Mouse (Mus musculus): ENCODE data around the gene Tpgs1. TPM values are rescaled to one million over a fixed set of nuclear protein-coding genes. Genes with fewer than 3 reads are reported as not detected.

Gene Tpgs1
- total and polyA plus RNA-seq, 3 experiments: 23.5 to 48.0 TPM; not detected in 1

GRCm38 (mm10) chr10:79673054-79673453 is 3.9 kb downstream of the Tpgs1 start:
- Histone ChIP-seq H3K27me3 (ENCODE audit: control insufficient read depth in 1 of 2, insufficient read depth in 2 of 2, low read length in 2 of 2) (no peaks in the 10 kb centered on the region), H3K36me3 (ENCODE audit: control insufficient read depth in 1 of 2, insufficient read depth in 2 of 2, low read length in 2 of 2) (peaks cover 0 to 4% of the 10 kb centered on the region in 2 experiments; a peak in 1 of 4 replicates), H3K9me3 (replicated peaks; ENCODE audit: insufficient read depth, low read length) (no peaks in the 10 kb centered on the region), H3K4me3 (ENCODE audit: control insufficient read depth in 1 of 2, insufficient read depth in 1 of 2, low read depth in 2 of 2, low read length in 2 of 2) (no peak overlapping the region), H3K27ac (ENCODE audit: control insufficient read depth, low read depth, low read length) (no peak overlapping the region), H3K9ac (ENCODE audit: control insufficient read depth, low read depth, low read length, poor library complexity, severe bottlenecking) (no peak overlapping the region), H3K79me2 (ENCODE audit: control insufficient read depth, insufficient read depth, low read length, poor library complexity) (peaks cover 11% of the 10 kb centered on the region), H3K4me1 (ENCODE audit: control insufficient read depth in 1 of 2, insufficient read depth in 2 of 2, low read length in 2 of 2) (peaks cover 0 to 9% of the 10 kb centered on the region in 2 experiments; a peak in 3 of 4 replicates)
- TF ChIP-seq CHD1 (IDR thresholded peaks at IDR 0.05; ENCODE audit: low read depth, low read length) (no peak), MAFK (IDR thresholded peaks at IDR 0.05; ENCODE audit: borderline replicate concordance, low read depth, low read length) (no peak), POLR2AphosphoS2 (IDR thresholded peaks at IDR 0.05; ENCODE audit: low read length) (no peak), ELF1 (IDR thresholded peaks at IDR 0.05; ENCODE audit: low read depth, low read length) (no peak), RCOR1 (IDR thresholded peaks at IDR 0.05; ENCODE audit: low read depth, low read length) (no peak), UBTF (IDR thresholded peaks at IDR 0.05; ENCODE audit: borderline replicate concordance, insufficient read depth, low read depth, low read length) (no peak), TCF12 (IDR thresholded peaks at IDR 0.05; ENCODE audit: low read depth, low read length) (no peak), USF1 (IDR thresholded peaks at IDR 0.05; ENCODE audit: low read depth, low read length) (no peak), KAT2A (conservative IDR thresholded peaks at IDR 0.05; ENCODE audit: low read depth, low read length) (no peak), BHLHE40 (IDR thresholded peaks at IDR 0.05; ENCODE audit: borderline replicate concordance, low read depth, low read length) (no peak), ZNF384 (IDR thresholded peaks at IDR 0.05; ENCODE audit: low read depth, low read length) (no peak), MXI1 (IDR thresholded peaks at IDR 0.05; ENCODE audit: low read depth, low read length) (no peak), USF2 (IDR thresholded peaks at IDR 0.05; ENCODE audit: borderline replicate concordance in 1 of 2, insufficient read depth in 1 of 2, low read depth in 1 of 2, low read length in 2 of 2) (no peak), TAL1 (IDR thresholded peaks at IDR 0.05; ENCODE audit: low read length) (no peak), HCFC1 (IDR thresholded peaks at IDR 0.05; ENCODE audit: low read depth, low read length) (no peak), EP300 (IDR thresholded peaks at IDR 0.05; ENCODE audit: low read depth in 1 of 2, low read length in 2 of 2) (no peak), NRF1 (IDR thresholded peaks at IDR 0.05; ENCODE audit: insufficient read depth, low read depth, low read length, poor library complexity, severe bottlenecking) (no peak), SIN3A (IDR thresholded peaks at IDR 0.05; ENCODE audit: low read length) (no peak)
- no peak for DNase-seq (ENCODE audit: low read depth, low spot score)

DNA sequence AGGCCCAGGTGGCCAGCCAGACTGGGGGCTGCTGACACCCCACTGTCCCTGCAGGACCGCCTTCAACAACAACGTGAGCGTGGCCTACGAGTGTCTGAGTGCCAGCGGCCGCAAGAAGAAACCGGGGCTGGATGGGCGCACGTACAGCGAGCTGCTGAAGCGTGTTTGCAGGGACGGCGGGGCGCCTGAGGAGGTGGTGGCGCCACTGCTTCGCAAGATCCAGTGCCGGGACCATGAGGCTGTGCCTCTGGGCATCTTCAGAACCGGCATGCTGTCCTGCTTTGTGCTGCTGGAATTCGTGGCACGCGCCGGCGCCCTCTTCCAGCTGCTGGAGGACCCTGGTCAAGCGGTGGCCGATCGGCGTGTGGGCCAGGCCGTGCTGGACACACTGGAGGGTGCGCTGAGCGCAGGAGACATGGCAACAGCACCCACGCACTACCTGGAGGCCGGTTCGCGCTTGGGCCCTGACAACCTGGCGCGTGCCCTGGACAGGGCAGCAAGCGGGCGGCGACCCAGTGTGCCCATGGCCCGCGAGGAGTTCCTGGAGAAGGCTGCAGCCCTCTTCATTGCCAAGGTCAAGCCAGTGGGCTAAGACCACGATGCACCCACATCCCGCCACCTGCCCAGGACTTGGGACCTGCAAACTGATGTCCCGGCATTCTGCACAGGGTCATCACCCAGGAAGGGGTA is 6.3 kb downstream of the Tpgs1 start:
- Histone ChIP-seq H3K9ac (ENCODE audit: control insufficient read depth, low read depth, low read length, poor library complexity, severe bottlenecking) (no peak overlapping the region), H3K4me1 (ENCODE audit: control insufficient read depth in 1 of 2, insufficient read depth in 2 of 2, low read length in 2 of 2) (peaks cover 0 to 5% of the 10 kb centered on the region in 2 experiments; a peak in 1 of 4 replicates), H3K4me3 (ENCODE audit: control insufficient read depth in 1 of 2, insufficient read depth in 1 of 2, low read depth in 2 of 2, low read length in 2 of 2) (no peak overlapping the region), H3K79me2 (ENCODE audit: control insufficient read depth, insufficient read depth, low read length, poor library complexity) (peaks cover 1% of the 10 kb centered on the region; the same call in 1 of the 2 replicates), H3K27me3 (ENCODE audit: control insufficient read depth in 1 of 2, insufficient read depth in 2 of 2, low read length in 2 of 2) (no peaks in the 10 kb centered on the region), H3K36me3 (ENCODE audit: control insufficient read depth in 1 of 2, insufficient read depth in 2 of 2, low read length in 2 of 2) (peaks cover 0 to 1% of the 10 kb centered on the region in 2 experiments; a peak in 1 of 4 replicates), H3K27ac (ENCODE audit: control insufficient read depth, low read depth, low read length) (no peak overlapping the region), H3K9me3 (replicated peaks; ENCODE audit: insufficient read depth, low read length) (no peaks in the 10 kb centered on the region)
- no peak for DNase-seq (ENCODE audit: low read depth, low spot score)
- TF ChIP-seq ZNF384 (IDR thresholded peaks at IDR 0.05; ENCODE audit: low read depth, low read length) (no peak), ELF1 (IDR thresholded peaks at IDR 0.05; ENCODE audit: low read depth, low read length) (no peak), BHLHE40 (IDR thresholded peaks at IDR 0.05; ENCODE audit: borderline replicate concordance, low read depth, low read length) (no peak)
